Mouse (Mus musculus) cerebellum, adult 2 months (tissue): ENCODE measurements around the gene BC053393.

Experiments used
- CTCF ChIP-seq: fragments of 200-500 bp; IDR thresholded peaks from 2 replicates; pipeline ENCODE4 v1.5.1; 2011; ENCODE audit warnings: low read depth, mild to moderate bottlenecking, control low read depth, low read length, moderate library complexity, borderline replicate concordance; ENCODE audit not compliant: insufficient read depth
- POLR2A ChIP-seq: fragments of 200-500 bp; IDR thresholded peaks from 2 replicates; pipeline ENCODE4 v1.6.1; 2011; ENCODE audit warnings: low read length, control low read depth, borderline replicate concordance; ENCODE audit not compliant: insufficient read depth

GRCm38 (mm10) chr11:46523912-46524311 is 47.4 kb upstream of the BC053393 start, which contains the start of gene Gm12169:
- TF ChIP-seq POLR2A (no peak), CTCF (no peak)
